Comparison of ENCODE assay signal across 15 mouse cellular contexts in the genomic region with DNA sequence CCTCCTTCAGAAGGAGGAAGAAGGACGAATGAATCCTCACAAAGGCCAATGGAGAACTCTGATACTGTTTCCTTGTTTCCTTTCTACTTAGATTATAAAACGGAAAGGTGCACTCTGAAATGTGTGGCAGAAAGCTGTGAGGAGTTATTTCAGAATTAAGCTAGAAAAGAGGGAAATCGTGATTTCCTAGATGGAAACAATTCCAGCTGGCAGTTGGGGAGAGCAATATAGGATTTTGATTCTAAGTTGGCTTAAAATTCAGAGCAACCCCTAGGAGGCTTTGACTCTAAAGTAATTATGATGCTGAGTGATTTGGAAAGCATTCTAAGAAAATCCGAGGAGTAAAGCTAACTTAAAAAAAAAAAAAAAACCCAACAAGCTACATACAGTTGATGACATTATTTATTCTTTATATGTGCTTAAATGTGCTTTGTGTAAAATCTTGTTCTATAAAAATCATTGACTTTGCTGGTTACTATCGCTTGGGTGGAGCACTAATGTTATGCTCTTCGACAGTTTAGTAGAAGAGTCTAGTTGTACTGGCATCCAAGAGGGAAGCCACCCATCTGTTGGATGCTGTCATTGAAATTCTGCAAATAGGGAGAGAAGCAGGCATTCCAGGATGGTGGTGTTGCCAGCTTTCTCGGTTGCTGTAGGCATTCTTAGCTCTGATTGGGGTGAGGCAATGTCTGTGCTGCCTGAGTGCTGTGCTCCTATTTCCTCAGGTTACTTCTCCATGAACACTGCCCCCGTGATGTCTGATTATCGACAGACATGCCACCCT.
A peak's percentile ranks its signal among the peaks of the same experiment; 100 is the strongest.
DNase-seq lines count a peak whose midpoint lies in the region; ATAC-seq and TF ChIP-seq lines count a peak whose summit lies in the region.
"Had no signal": no experiment of that assay in that cellular context is flagged by ENCODE, and none has a peak within 500 bp of the region (broad histone marks: within the 10 kb centered on the region; RNA-seq: fewer than 3 reads in every experiment).

No protein-coding gene starts in this region.

- TF ChIP-seq EP300 in stomach, postnatal 0 days (optimal IDR thresholded peaks at IDR 0.05): no peak

- H3K27ac ChIP-seq in forebrain, embryonic 14.5 days (ENCODE audit: low read depth, low read length): no peak overlapping the region
- H3K27ac ChIP-seq in forebrain, embryonic 10.5 days: no peak overlapping the region
- no peak overlapping the region for H3K27ac ChIP-seq in testis, adult 2 months (ENCODE audit: control insufficient read depth, insufficient read depth, low read depth, low read length)
- no peak overlapping the region for H3K27ac ChIP-seq in kidney, embryonic 14.5 days (ENCODE audit: low read depth, low read length)
- no peak overlapping the region for H3K27ac ChIP-seq in stomach, postnatal 0 days (replicated peaks)
- H3K27ac ChIP-seq: embryonic facial prominence, embryonic 12.5 days; heart, embryonic 10.5 days; liver, embryonic 13.5 days had no signal

- TF ChIP-seq POLR2A in testis, adult 2 months (IDR thresholded peaks at IDR 0.05; ENCODE audit: control insufficient read depth, low read depth, low read length): no peak

- no peaks in the 10 kb centered on the region for H3K9me3 ChIP-seq in forebrain, embryonic 14.5 days (replicated peaks; ENCODE audit: control insufficient read depth, low read length)
- no peaks in the 10 kb centered on the region for H3K9me3 ChIP-seq in forebrain, embryonic 10.5 days
- H3K9me3 ChIP-seq in kidney, embryonic 14.5 days (ENCODE audit: control insufficient read depth, low read length): no peaks in the 10 kb centered on the region
- no peaks in the 10 kb centered on the region for H3K9me3 ChIP-seq in stomach, postnatal 0 days (ENCODE audit: control insufficient read depth, low read length)
- H3K9me3 ChIP-seq: embryonic facial prominence, embryonic 12.5 days; heart, embryonic 10.5 days; liver, embryonic 13.5 days had no signal

- no peaks in the 10 kb centered on the region; the same call in 1 of the 2 replicates for H3K4me1 ChIP-seq in forebrain, embryonic 14.5 days (ENCODE audit: control insufficient read depth, insufficient read depth, low read length)
- 0 out of 2 replicates have a peak, but pooled peaks cover 4% of the 10 kb centered on the region for H3K4me1 ChIP-seq in forebrain, embryonic 10.5 days
- H3K4me1 ChIP-seq in testis, adult 2 months (ENCODE audit: control insufficient read depth, insufficient read depth, low read length): no peaks in the 10 kb centered on the region
- H3K4me1 ChIP-seq in kidney, embryonic 14.5 days (ENCODE audit: control insufficient read depth, insufficient read depth, low read length): no peaks in the 10 kb centered on the region
- no peaks in the 10 kb centered on the region for H3K4me1 ChIP-seq in stomach, postnatal 0 days (replicated peaks; ENCODE audit: control insufficient read depth, insufficient read depth)
- H3K4me1 ChIP-seq: heart, embryonic 10.5 days; liver, embryonic 13.5 days had no signal

- H3K4me3 ChIP-seq in forebrain, embryonic 14.5 days (ENCODE audit: low read depth, low read length): no peak overlapping the region
- H3K4me3 ChIP-seq in forebrain, embryonic 10.5 days: no peak overlapping the region
- peak overlapping the region; percentile 32; the same call in 1 of the 2 replicates for H3K4me3 ChIP-seq in testis, adult 2 months (ENCODE audit: control insufficient read depth, low read depth, low read length)
- no peak overlapping the region for H3K4me3 ChIP-seq in kidney, embryonic 14.5 days (ENCODE audit: low read length)
- H3K4me3 ChIP-seq in stomach, postnatal 0 days (ENCODE audit: low read depth, low read length): no peak overlapping the region
- H3K4me3 ChIP-seq: embryonic facial prominence, embryonic 12.5 days; heart, embryonic 10.5 days; liver, embryonic 13.5 days had no signal

- ATAC-seq in forebrain, embryonic 14.5 days: no peak
- ATAC-seq in kidney, embryonic 14.5 days (ENCODE audit: low FRiP score, low TSS enrichment): no peak
- no peak for ATAC-seq in erythroid progenitor cell, adult 5-6 weeks (replicated peaks; ENCODE audit: low FRiP score, poor library complexity, severe bottlenecking)
- ATAC-seq in stomach, postnatal 0 days (ENCODE audit: low FRiP score, low TSS enrichment): no peak

- H3K4me2 ChIP-seq in forebrain, embryonic 14.5 days (ENCODE audit: low read length): no peak overlapping the region
- H3K4me2 ChIP-seq in kidney, embryonic 14.5 days (replicated peaks; ENCODE audit: low read depth, low read length): no peak overlapping the region
- no peak overlapping the region for H3K4me2 ChIP-seq in stomach, postnatal 0 days (replicated peaks; ENCODE audit: low read depth)
- H3K4me2 ChIP-seq: embryonic facial prominence, embryonic 12.5 days; liver, embryonic 13.5 days; midbrain, embryonic 11.5 days had no signal

- TF ChIP-seq CTCF in testis, adult 2 months (IDR thresholded peaks at IDR 0.05; ENCODE audit: control insufficient read depth, insufficient read depth, insufficient replicate concordance, low read depth, low read length): no peak
- TF ChIP-seq CTCF in stomach, postnatal 0 days (IDR thresholded peaks at IDR 0.05; ENCODE audit: low read depth): no peak

- DNase-seq in forebrain, embryonic 14.5 days (ENCODE audit: low spot score): peak; percentile 36
- no peak for DNase-seq in forebrain, embryonic 10.5 days (ENCODE audit: extremely low spot score, low spot score)
- no peak for DNase-seq in testis, postnatal 10 days (ENCODE audit: low spot score)
- peak; percentile 13 to 33 for DNase-seq in layer of hippocampus, postnatal 36 days
- no peak for DNase-seq in stomach, postnatal 0 days (ENCODE audit: low spot score)
- DNase-seq: adrenal gland, adult 2 months; heart, postnatal 36 days; liver, embryonic 13.5 days; lung, postnatal 10 days had no signal

- H3K27me3 ChIP-seq in forebrain, embryonic 14.5 days (replicated peaks; ENCODE audit: control insufficient read depth, insufficient read depth, low read length): no peaks in the 10 kb centered on the region
- H3K27me3 ChIP-seq in forebrain, embryonic 10.5 days (ENCODE audit: poor library complexity, severe bottlenecking): no peaks in the 10 kb centered on the region
- H3K27me3 ChIP-seq in testis, adult 2 months (ENCODE audit: control insufficient read depth, insufficient read depth, low read length): no peaks in the 10 kb centered on the region
- no peaks in the 10 kb centered on the region for H3K27me3 ChIP-seq in kidney, embryonic 14.5 days (ENCODE audit: control insufficient read depth, insufficient read depth, low read length)
- no peaks in the 10 kb centered on the region for H3K27me3 ChIP-seq in stomach, postnatal 0 days (ENCODE audit: control insufficient read depth, insufficient read depth, low read length)
- H3K27me3 ChIP-seq: embryonic facial prominence, embryonic 12.5 days; liver, embryonic 13.5 days had no signal

- WGBS in forebrain, embryonic 14.5 days: 86% methylated on average over 9 of the region's 9 CpGs
- 92% methylated on average over 9 of the region's 9 CpGs for WGBS in forebrain, embryonic 10.5 days
- 89% methylated on average over 9 of the region's 9 CpGs for whole genome bisulfite sequencing in kidney, embryonic 14.5 days
- 85% methylated on average over 9 of the region's 9 CpGs for WGBS in stomach, postnatal 0 days

- no peak overlapping the region for H3K9ac ChIP-seq in forebrain, embryonic 14.5 days (ENCODE audit: low read length)
- H3K9ac ChIP-seq in kidney, embryonic 14.5 days (ENCODE audit: low read depth, low read length): no peak overlapping the region
- H3K9ac ChIP-seq in stomach, postnatal 0 days (ENCODE audit: low read length): no peak overlapping the region
- H3K9ac ChIP-seq: embryonic facial prominence, embryonic 12.5 days; liver, embryonic 13.5 days had no signal

- no peaks in the 10 kb centered on the region for H3K36me3 ChIP-seq in forebrain, embryonic 14.5 days (ENCODE audit: control insufficient read depth, insufficient read depth, low read length)
- no peaks in the 10 kb centered on the region for H3K36me3 ChIP-seq in forebrain, embryonic 10.5 days (replicated peaks)
- no peaks in the 10 kb centered on the region for H3K36me3 ChIP-seq in testis, adult 2 months (ENCODE audit: control insufficient read depth, insufficient read depth, low read length)
- H3K36me3 ChIP-seq in kidney, embryonic 14.5 days (ENCODE audit: control insufficient read depth, insufficient read depth, low read length): no peaks in the 10 kb centered on the region
- H3K36me3 ChIP-seq in stomach, postnatal 0 days (ENCODE audit: control insufficient read depth, insufficient read depth, low read length): no peaks in the 10 kb centered on the region
- H3K36me3 ChIP-seq: embryonic facial prominence, embryonic 12.5 days; heart, embryonic 10.5 days; liver, embryonic 13.5 days had no signal

Comparison
In these comparisons a context has a peak if more than half of its experiments do, and no peak if none do; other contexts are left out.
1. DNase-seq: peak in forebrain, embryonic 14.5 days (single experiment) and layer of hippocampus, postnatal 36 days (2 of 2); none in forebrain, embryonic 10.5 days (single experiment), testis, postnatal 10 days (single experiment) and stomach, postnatal 0 days (single experiment).